Mouse (Mus musculus) adrenal gland, postnatal 10 days (tissue): ENCODE measurements around the gene Olfr918. TPM values are rescaled to one million over a fixed set of nuclear protein-coding genes. Genes with fewer than 3 reads are reported as not detected.

Experiments used
- DNase-seq: peaks from one replicate; pipeline ENCODE4 v3.0.0; 2021; ENCODE audit warnings: mixed read lengths
- long read RNA-seq, 2 experiments: library from polyadenylated mRNA; stranded (forward); transcript quantifications; one replicate each; pipeline ENCODE4 v2.0.0; 2021
- total RNA-seq, 2 experiments: library from RNA; stranded (reverse); gene quantifications; 2 replicates each; pipeline ENCODE4 v1.2.3; 2021

The Olfr918 gene
- not detected for total RNA-seq
- long read RNA-seq, experiment 1, result 0 reads
- long read RNA-seq, experiment 2, result 0 reads

DNA sequence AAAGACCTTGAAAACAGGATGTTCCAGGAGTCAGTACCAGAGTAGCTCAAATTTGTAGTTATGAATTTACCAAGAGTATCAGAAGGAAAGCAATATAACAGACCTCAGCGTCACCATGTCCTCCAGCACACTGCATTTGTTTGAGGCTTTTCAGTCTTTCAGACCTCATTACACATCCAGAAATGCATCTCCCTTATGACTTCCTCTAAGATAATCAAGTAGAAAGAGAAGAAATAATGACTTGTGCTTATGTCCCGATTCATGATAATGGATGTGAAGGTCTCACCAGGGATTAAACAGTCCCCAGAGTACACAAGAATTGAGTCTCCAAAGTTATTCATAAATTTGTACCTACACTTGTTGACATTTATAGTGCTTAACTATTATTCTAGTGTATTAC is at the start of gene Olfr918:
Olfr918 (minus strand) TSS at position 101 of the 400 bp plus-strand sequence.
- no peak for DNase-seq

DNA sequence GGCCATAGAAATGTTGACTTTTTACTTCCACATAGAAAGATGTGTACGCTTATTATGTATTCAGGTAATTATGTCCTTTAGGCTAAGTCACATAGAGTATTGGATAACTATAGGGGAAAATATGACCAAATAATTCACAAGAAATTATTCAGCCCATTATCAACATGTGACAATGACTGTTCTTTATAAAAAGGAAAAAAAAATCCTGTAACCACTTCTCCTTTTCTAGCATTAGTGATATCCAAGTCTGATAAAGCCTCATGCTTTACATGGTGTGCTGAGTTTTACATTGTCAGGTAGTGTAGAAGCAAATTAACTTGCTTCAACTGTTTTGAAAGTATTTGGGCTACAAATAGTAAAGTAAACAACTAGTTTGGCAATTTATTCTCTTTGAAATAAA is 49.6 kb upstream of the Olfr918 start:
- DNase-seq, result no peak

GRCm38 (mm10) chr9:38718927-38719441 is 44.6 kb upstream of the Olfr918 start:
- peak; percentile 32 for DNase-seq

DNA sequence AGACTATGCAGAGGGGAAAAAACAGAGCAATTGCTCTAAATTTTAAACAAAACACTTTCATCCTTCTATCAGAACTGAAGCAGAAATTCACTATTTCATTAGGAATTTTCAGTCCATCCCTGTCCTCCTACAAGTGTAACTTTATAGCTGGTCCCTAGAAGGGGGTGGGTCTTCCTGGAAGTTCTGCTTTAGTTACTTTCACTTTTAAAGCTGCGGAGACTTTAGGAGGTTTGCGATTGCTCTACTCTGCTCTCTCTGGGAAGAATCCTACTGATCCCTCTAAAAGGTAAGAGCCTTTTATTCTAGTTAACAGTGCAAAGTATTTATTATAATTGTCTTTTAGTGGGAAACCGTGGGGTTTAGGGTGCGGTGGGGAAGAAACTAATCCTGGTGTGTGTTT is 43.7 kb upstream of the Olfr918 start, which contains the start of gene Vwa5a:
Vwa5a (plus strand) TSS at position 167 of the 400 bp plus-strand sequence.
- peak; percentile 66 for DNase-seq

DNA sequence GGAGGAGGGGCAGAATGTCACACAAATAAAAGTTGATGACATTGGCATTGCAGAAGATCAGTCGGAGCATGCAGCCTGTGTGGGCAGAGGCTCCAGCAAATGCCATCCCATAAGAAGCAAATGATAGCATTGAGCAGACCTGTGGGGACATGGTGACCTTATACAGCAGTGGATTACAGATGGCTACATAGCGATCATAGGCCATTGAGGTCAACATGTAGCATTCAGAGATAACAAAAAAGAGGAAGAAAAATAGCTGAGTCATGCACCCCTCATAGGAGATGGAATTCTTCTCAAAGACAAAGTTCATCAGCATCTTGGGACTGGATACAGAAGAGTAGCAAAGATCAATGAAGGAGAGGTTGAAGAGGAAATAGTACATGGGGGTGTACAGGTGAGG is 1.5 kb downstream of the Olfr918 start:
- no peak for DNase-seq

DNA sequence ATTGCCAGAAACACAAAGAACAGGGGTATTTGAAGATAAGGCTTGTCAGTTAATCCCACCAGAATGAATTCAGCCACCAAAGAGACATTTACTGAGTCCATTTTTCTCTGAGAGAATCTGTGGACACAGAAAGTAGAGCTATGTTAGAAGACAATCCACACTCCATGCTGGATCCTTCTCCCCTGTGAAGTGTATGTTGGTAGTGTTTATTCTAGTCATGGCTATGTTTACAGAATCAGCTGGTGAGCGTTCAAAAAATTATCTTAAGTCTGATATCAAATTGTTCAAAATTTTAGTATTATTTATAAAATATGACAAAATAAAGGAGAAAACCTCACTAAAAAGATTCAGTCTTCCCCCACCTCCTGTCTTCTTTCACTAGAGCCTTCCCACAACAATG is 8.7 kb downstream of the Olfr918 start, which contains the start of gene Olfr917:
Olfr917 (minus strand) TSS at position 101 of the 400 bp plus-strand sequence.
- DNase-seq, result no peak

GRCm38 (mm10) chr9:38659775-38660174 is 14.6 kb downstream of the Olfr918 start, which contains the start of gene Olfr916:
TSS of gene Olfr916 (minus strand) at chr9:38659875.
- DNase-seq, result no peak

DNA sequence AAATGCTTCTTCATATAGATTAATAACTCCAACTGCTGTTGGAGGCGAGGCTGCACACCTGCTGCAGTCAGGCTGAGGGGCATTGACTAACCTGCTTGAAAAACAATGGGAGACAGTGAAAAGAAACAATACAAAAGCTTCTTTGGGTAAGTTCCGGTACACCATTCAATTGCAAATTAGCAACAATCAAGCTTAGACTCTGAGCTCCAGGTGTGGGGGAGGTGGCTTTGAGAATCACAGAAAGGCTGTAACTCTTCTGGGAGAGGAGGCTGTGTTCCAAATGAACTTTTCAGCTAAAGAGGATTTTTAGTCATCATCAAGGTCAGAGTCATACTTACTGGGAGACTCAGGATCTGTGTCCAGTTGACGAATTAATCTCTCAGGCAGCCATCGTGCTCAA is 42.0 kb downstream of the Olfr918 start:
- no peak for DNase-seq

Other genes starting within 250 kb of the Olfr918 start
- not detected for gene Olfr901, start 245.1 kb downstream of the Olfr918 start, total RNA-seq
- not detected for gene Olfr902, start 226.9 kb downstream of the Olfr918 start, total RNA-seq
- gene Olfr904, start 211.5 kb downstream of the Olfr918 start, total RNA-seq, result not detected
- not detected for gene Olfr905, start 203.5 kb downstream of the Olfr918 start, total RNA-seq
- not detected for gene Olfr906, start 187.5 kb downstream of the Olfr918 start, total RNA-seq
- gene Olfr907, start 178.8 kb downstream of the Olfr918 start, total RNA-seq, result not detected
- gene Olfr911-ps1, start 153.0 kb downstream of the Olfr918 start, total RNA-seq, result not detected
- not detected for gene Olfr910, start 136.8 kb downstream of the Olfr918 start, total RNA-seq
- not detected for gene Olfr912, start 94.4 kb downstream of the Olfr918 start, total RNA-seq
- not detected for gene Olfr913, start 81.8 kb downstream of the Olfr918 start, total RNA-seq
- gene Olfr914, start 69.5 kb downstream of the Olfr918 start, total RNA-seq, result not detected
- gene Olfr916, start 14.7 kb downstream of the Olfr918 start, total RNA-seq, result not detected
- not detected for gene Olfr917, start 8.8 kb downstream of the Olfr918 start, total RNA-seq
- not detected for gene Olfr919, start 29.1 kb upstream of the Olfr918 start, total RNA-seq
- gene Vwa5a, start 43.7 kb upstream of the Olfr918 start, total RNA-seq, result 10 to 100 TPM; 33.2 to 37.9 TPM
- under 1 TPM; 0.09 to 0.30 TPM for gene Olfr920, start 77.7 kb upstream of the Olfr918 start, total RNA-seq
- not detected for gene Olfr921, start 98.5 kb upstream of the Olfr918 start, total RNA-seq
- gene Olfr922, start 140.0 kb upstream of the Olfr918 start, total RNA-seq, result not detected
- gene Olfr923, start 151.9 kb upstream of the Olfr918 start, total RNA-seq, result not detected
- gene Olfr924, start 169.8 kb upstream of the Olfr918 start, total RNA-seq, result not detected
- gene Olfr26, start 180.5 kb upstream of the Olfr918 start, total RNA-seq, result not detected
- not detected for gene Olfr926, start 202.5 kb upstream of the Olfr918 start, total RNA-seq